ENCODE assay signal across 8 mouse cellular contexts in genomic region chr19:8983150-8983650, GRCm38 (mm10). TPM values are rescaled to one million over a fixed set of nuclear protein-coding genes. Genes with fewer than 3 reads are reported as not detected.
A peak's percentile ranks its signal among the peaks of the same experiment; 100 is the strongest.
DNase-seq lines count a peak whose midpoint lies in the region; ATAC-seq and TF ChIP-seq lines count a peak whose summit lies in the region.

No protein-coding gene starts in this region.

- no peak for ATAC-seq in midbrain, embryonic 13.5 days
- no peak for ATAC-seq in midbrain, postnatal 0 days (ENCODE audit: low FRiP score)
- ATAC-seq in intestine, embryonic 15.5 days: peak; percentile 87
- no peak for ATAC-seq in hindbrain, embryonic 11.5 days (ENCODE audit: low FRiP score)

- H3K4me3 ChIP-seq in midbrain, embryonic 13.5 days (replicated peaks): no peak overlapping the region
- H3K4me3 ChIP-seq in midbrain, postnatal 0 days (ENCODE audit: low read depth, low read length): no peak overlapping the region
- H3K4me3 ChIP-seq in embryonic facial prominence, embryonic 10.5 days: no peak overlapping the region
- H3K4me3 ChIP-seq in intestine, embryonic 15.5 days (replicated peaks): no peak overlapping the region
- no peak overlapping the region for H3K4me3 ChIP-seq in small intestine, adult 2 months (ENCODE audit: low read depth, low read length)
- no peak overlapping the region for H3K4me3 ChIP-seq in hindbrain, embryonic 11.5 days (ENCODE audit: low read depth, low read length)

- H3K9me3 ChIP-seq in midbrain, embryonic 13.5 days: no peaks in the 10 kb centered on the region
- H3K9me3 ChIP-seq in midbrain, postnatal 0 days (ENCODE audit: low read length): no peaks in the 10 kb centered on the region
- H3K9me3 ChIP-seq in embryonic facial prominence, embryonic 10.5 days: no peaks in the 10 kb centered on the region
- H3K9me3 ChIP-seq in intestine, embryonic 15.5 days: no peaks in the 10 kb centered on the region
- no peaks in the 10 kb centered on the region for H3K9me3 ChIP-seq in hindbrain, embryonic 11.5 days (ENCODE audit: control insufficient read depth, low read length)

- H3K36me3 ChIP-seq in midbrain, embryonic 13.5 days: peaks cover 33% of the 10 kb centered on the region
- H3K36me3 ChIP-seq in midbrain, postnatal 0 days (ENCODE audit: insufficient read depth, low read length): peaks cover 23% of the 10 kb centered on the region
- H3K36me3 ChIP-seq in embryonic facial prominence, embryonic 10.5 days (replicated peaks): peaks cover 37% of the 10 kb centered on the region
- peaks cover 13% of the 10 kb centered on the region for H3K36me3 ChIP-seq in intestine, embryonic 15.5 days
- peaks cover 9% of the 10 kb centered on the region for H3K36me3 ChIP-seq in small intestine, adult 2 months (ENCODE audit: control insufficient read depth, insufficient read depth, low read length)
- peaks cover 8% of the 10 kb centered on the region for H3K36me3 ChIP-seq in hindbrain, embryonic 11.5 days (ENCODE audit: control insufficient read depth, insufficient read depth, low read length)

- DNase-seq in midbrain, postnatal 0 days (ENCODE audit: low spot score): no peak
- no peak for DNase-seq in embryonic facial prominence, embryonic 10.5 days (ENCODE audit: low spot score)
- no peak for DNase-seq in right cerebral cortex, postnatal 36 days (ENCODE audit: low spot score in 2 of 2)
- DNase-seq in hindbrain, embryonic 11.5 days (ENCODE audit: low spot score): no peak
- no peak for DNase-seq in left cerebral cortex, postnatal 4 days

- H3K27me3 ChIP-seq in midbrain, embryonic 13.5 days: peaks cover 14% of the 10 kb centered on the region
- H3K27me3 ChIP-seq in midbrain, postnatal 0 days (ENCODE audit: insufficient read depth, low read length): peaks cover 5% of the 10 kb centered on the region; the same call in 1 of the 2 replicates
- H3K27me3 ChIP-seq in embryonic facial prominence, embryonic 10.5 days (replicated peaks; ENCODE audit: low read depth, poor library complexity, severe bottlenecking): peaks cover 11% of the 10 kb centered on the region
- no peaks in the 10 kb centered on the region for H3K27me3 ChIP-seq in intestine, embryonic 15.5 days (replicated peaks)
- no peaks in the 10 kb centered on the region for H3K27me3 ChIP-seq in small intestine, adult 2 months (ENCODE audit: control insufficient read depth, insufficient read depth, low read length)
- H3K27me3 ChIP-seq in hindbrain, embryonic 11.5 days (ENCODE audit: control insufficient read depth, insufficient read depth, low read length): peaks cover 4% of the 10 kb centered on the region

- H3K9ac ChIP-seq in midbrain, embryonic 13.5 days (replicated peaks): no peak overlapping the region
- H3K9ac ChIP-seq in midbrain, postnatal 0 days (replicated peaks; ENCODE audit: low read length, poor library complexity, severe bottlenecking): no peak overlapping the region
- no peak overlapping the region for H3K9ac ChIP-seq in intestine, embryonic 15.5 days
- H3K9ac ChIP-seq in hindbrain, embryonic 11.5 days (ENCODE audit: low read depth, low read length): no peak overlapping the region

- peaks cover 48% of the 10 kb centered on the region for H3K4me1 ChIP-seq in midbrain, embryonic 13.5 days (replicated peaks)
- peaks cover 10% of the 10 kb centered on the region for H3K4me1 ChIP-seq in midbrain, postnatal 0 days (ENCODE audit: insufficient read depth, low read length)
- peaks cover 39% of the 10 kb centered on the region for H3K4me1 ChIP-seq in embryonic facial prominence, embryonic 10.5 days
- peaks cover 52% of the 10 kb centered on the region for H3K4me1 ChIP-seq in intestine, embryonic 15.5 days (replicated peaks)
- H3K4me1 ChIP-seq in small intestine, adult 2 months (ENCODE audit: control insufficient read depth, insufficient read depth, insufficient read length, low read length): peaks cover 27% of the 10 kb centered on the region
- peaks cover 6% of the 10 kb centered on the region; the same call in 1 of the 2 replicates for H3K4me1 ChIP-seq in hindbrain, embryonic 11.5 days (replicated peaks; ENCODE audit: control insufficient read depth, insufficient read depth, low read length)

- H3K4me2 ChIP-seq in midbrain, embryonic 13.5 days (replicated peaks): no peak overlapping the region
- no peak overlapping the region for H3K4me2 ChIP-seq in midbrain, postnatal 0 days (ENCODE audit: low read depth, low read length, poor library complexity, severe bottlenecking)
- H3K4me2 ChIP-seq in intestine, embryonic 15.5 days (replicated peaks): no peak overlapping the region
- no peak overlapping the region for H3K4me2 ChIP-seq in hindbrain, embryonic 11.5 days (replicated peaks; ENCODE audit: low read depth, low read length)

- TF ChIP-seq POLR2A in small intestine, adult 2 months (IDR thresholded peaks at IDR 0.05; ENCODE audit: low read depth, low read length): no peak

- H3K27ac ChIP-seq in midbrain, embryonic 13.5 days: peak overlapping the region; percentile 61; the same call in 1 of the 2 replicates
- no peak overlapping the region for H3K27ac ChIP-seq in midbrain, postnatal 0 days (ENCODE audit: low read depth, low read length)
- H3K27ac ChIP-seq in embryonic facial prominence, embryonic 10.5 days (replicated peaks): peak overlapping the region; percentile 71; the same call in 1 of the 2 replicates
- H3K27ac ChIP-seq in intestine, embryonic 15.5 days: peak overlapping the region; percentile 64
- peak overlapping the region; percentile 94 for H3K27ac ChIP-seq in small intestine, adult 2 months (ENCODE audit: insufficient read depth, low read depth, low read length)
- H3K27ac ChIP-seq in hindbrain, embryonic 11.5 days (ENCODE audit: low read depth, low read length): no peak overlapping the region

- intact Hi-C loops in left cerebral cortex, postnatal 4 days (cut with DNase I): loop anchor here (5.0 kb wide), 1 partner anchor 124 kb away; no protein-coding TSS in a partner anchor

- TF ChIP-seq CTCF in midbrain, postnatal 0 days (IDR thresholded peaks at IDR 0.05): no peak
- no peak for TF ChIP-seq CTCF in small intestine, adult 2 months (IDR thresholded peaks at IDR 0.05; ENCODE audit: extremely low read depth, insufficient read length, insufficient replicate concordance, low read depth, low read length)

- 54% methylated on average over 4 of the region's 4 CpGs for WGBS in midbrain, embryonic 13.5 days
- 60% methylated on average over 4 of the region's 4 CpGs for WGBS in midbrain, postnatal 0 days
- 50% methylated on average over 4 of the region's 4 CpGs for WGBS in embryonic facial prominence, embryonic 10.5 days
- WGBS in intestine, embryonic 15.5 days: 23% methylated on average over 4 of the region's 4 CpGs
- WGBS in small intestine, adult 2 months: 13% methylated on average over 4 of the region's 4 CpGs
- WGBS in hindbrain, embryonic 11.5 days: 55% methylated on average over 4 of the region's 4 CpGs

RNA-seq across cellular contexts. Expression of gene Ahnak, which starts 5.9 kb away (rescaled TPM):
- 3.7 and 4.9 TPM in 2 replicates for polyA plus RNA-seq in midbrain, embryonic 13.5 days (2015; fragmentation: Nextera tagmentation; extraction: Ambion mirVana)
- total RNA-seq in midbrain, postnatal 0 days (2014; rRNA removed): 13.0 and 19.2 TPM in 2 replicates
- 4.4 and 5.7 TPM in 2 replicates for polyA plus RNA-seq in midbrain, postnatal 0 days (2015; fragmentation: Nextera tagmentation; extraction: Ambion mirVana)
- polyA plus RNA-seq in embryonic facial prominence, embryonic 10.5 days (2016; fragmentation: Nextera tagmentation; extraction: Ambion mirVana): 9.3 and 10.0 TPM in 2 replicates
- polyA plus RNA-seq in intestine, embryonic 15.5 days (2015; fragmentation: Nextera tagmentation; extraction: Ambion mirVana): 22.4 and 25.0 TPM in 2 replicates
- 5.1 and 14.7 TPM in 2 replicates for polyA plus RNA-seq in small intestine, adult 2 months (2012; rRNA removed)
- polyA plus RNA-seq in hindbrain, embryonic 11.5 days (2014; fragmentation: Nextera tagmentation; extraction: Ambion mirVana): 6.0 and 14.1 TPM in 2 replicates
- 10 to 100 TPM; 14.0 to 18.5 TPM for total RNA-seq in left cerebral cortex, postnatal 4 days (2021)

RNA-seq across cellular contexts. Expression of gene Eef1g, which starts 16.4 kb away (rescaled TPM):
- 334 and 335 TPM in 2 replicates for polyA plus RNA-seq in midbrain, embryonic 13.5 days (2015; fragmentation: Nextera tagmentation; extraction: Ambion mirVana)
- 496 and 583 TPM in 2 replicates for total RNA-seq in midbrain, postnatal 0 days (2014; rRNA removed)
- 258 and 265 TPM in 2 replicates for polyA plus RNA-seq in midbrain, postnatal 0 days (2015; fragmentation: Nextera tagmentation; extraction: Ambion mirVana)
- polyA plus RNA-seq in embryonic facial prominence, embryonic 10.5 days (2016; fragmentation: Nextera tagmentation; extraction: Ambion mirVana): 550 and 554 TPM in 2 replicates
- 436 and 453 TPM in 2 replicates for polyA plus RNA-seq in intestine, embryonic 15.5 days (2015; fragmentation: Nextera tagmentation; extraction: Ambion mirVana)
- 90.2 and 129 TPM in 2 replicates for polyA plus RNA-seq in small intestine, adult 2 months (2012; rRNA removed)
- polyA plus RNA-seq in hindbrain, embryonic 11.5 days (2014; fragmentation: Nextera tagmentation; extraction: Ambion mirVana): 462 and 475 TPM in 2 replicates
- total RNA-seq in left cerebral cortex, postnatal 4 days (2021): 100 to 1,000 TPM; 385 to 398 TPM

RNA-seq across cellular contexts. Expression of gene Tut1, which starts 29.6 kb away (rescaled TPM):
- 32.4 and 32.6 TPM in 2 replicates for polyA plus RNA-seq in midbrain, embryonic 13.5 days (2015; fragmentation: Nextera tagmentation; extraction: Ambion mirVana)
- 18.1 and 19.0 TPM in 2 replicates for total RNA-seq in midbrain, postnatal 0 days (2014; rRNA removed)
- 15.1 and 18.4 TPM in 2 replicates for polyA plus RNA-seq in midbrain, postnatal 0 days (2015; fragmentation: Nextera tagmentation; extraction: Ambion mirVana)
- polyA plus RNA-seq in embryonic facial prominence, embryonic 10.5 days (2016; fragmentation: Nextera tagmentation; extraction: Ambion mirVana): 45.2 and 47.8 TPM in 2 replicates
- polyA plus RNA-seq in intestine, embryonic 15.5 days (2015; fragmentation: Nextera tagmentation; extraction: Ambion mirVana): 29.7 and 30.4 TPM in 2 replicates
- 5.6 and 13.2 TPM in 2 replicates for polyA plus RNA-seq in small intestine, adult 2 months (2012; rRNA removed)
- 23.7 and 27.8 TPM in 2 replicates for polyA plus RNA-seq in hindbrain, embryonic 11.5 days (2014; fragmentation: Nextera tagmentation; extraction: Ambion mirVana)
- total RNA-seq in left cerebral cortex, postnatal 4 days (2021): 10 to 100 TPM; 17.5 to 20.0 TPM

RNA-seq across cellular contexts. Expression of gene Mta2, which starts 41.5 kb away (rescaled TPM):
- 149 and 153 TPM in 2 replicates for polyA plus RNA-seq in midbrain, embryonic 13.5 days (2015; fragmentation: Nextera tagmentation; extraction: Ambion mirVana)
- 64.3 and 65.6 TPM in 2 replicates for total RNA-seq in midbrain, postnatal 0 days (2014; rRNA removed)
- polyA plus RNA-seq in midbrain, postnatal 0 days (2015; fragmentation: Nextera tagmentation; extraction: Ambion mirVana): 73.6 and 77.9 TPM in 2 replicates
- 212 and 216 TPM in 2 replicates for polyA plus RNA-seq in embryonic facial prominence, embryonic 10.5 days (2016; fragmentation: Nextera tagmentation; extraction: Ambion mirVana)
- 130 and 139 TPM in 2 replicates for polyA plus RNA-seq in intestine, embryonic 15.5 days (2015; fragmentation: Nextera tagmentation; extraction: Ambion mirVana)
- 15.0 and 21.7 TPM in 2 replicates for polyA plus RNA-seq in small intestine, adult 2 months (2012; rRNA removed)
- polyA plus RNA-seq in hindbrain, embryonic 11.5 days (2014; fragmentation: Nextera tagmentation; extraction: Ambion mirVana): 45.6 and 52.3 TPM in 2 replicates
- 10 to 100 TPM; 75.4 to 79.6 TPM for total RNA-seq in left cerebral cortex, postnatal 4 days (2021)

RNA-seq across cellular contexts. Expression of gene Eml3, which starts 53.8 kb away (rescaled TPM):
- polyA plus RNA-seq in midbrain, embryonic 13.5 days (2015; fragmentation: Nextera tagmentation; extraction: Ambion mirVana): 8.7 and 9.2 TPM in 2 replicates
- total RNA-seq in midbrain, postnatal 0 days (2014; rRNA removed): 6.3 and 9.3 TPM in 2 replicates
- polyA plus RNA-seq in midbrain, postnatal 0 days (2015; fragmentation: Nextera tagmentation; extraction: Ambion mirVana): 8.7 and 9.0 TPM in 2 replicates
- polyA plus RNA-seq in embryonic facial prominence, embryonic 10.5 days (2016; fragmentation: Nextera tagmentation; extraction: Ambion mirVana): 28.9 and 30.1 TPM in 2 replicates
- polyA plus RNA-seq in intestine, embryonic 15.5 days (2015; fragmentation: Nextera tagmentation; extraction: Ambion mirVana): 24.2 and 28.4 TPM in 2 replicates
- polyA plus RNA-seq in small intestine, adult 2 months (2012; rRNA removed): 18.4 and 32.2 TPM in 2 replicates
- polyA plus RNA-seq in hindbrain, embryonic 11.5 days (2014; fragmentation: Nextera tagmentation; extraction: Ambion mirVana): 6.5 and 7.8 TPM in 2 replicates
- total RNA-seq in left cerebral cortex, postnatal 4 days (2021): 10 to 100 TPM in 1 of 2 experiments, 1 to 10 TPM in 1; 9.4 to 11.6 TPM

Comparison
In these comparisons a context has a peak if more than half of its experiments do, and no peak if none do; other contexts are left out.
1. H3K27ac ChIP-seq: peak in midbrain, embryonic 13.5 days (single experiment), embryonic facial prominence, embryonic 10.5 days (single experiment), intestine, embryonic 15.5 days (single experiment) and small intestine, adult 2 months (single experiment); none in midbrain, postnatal 0 days (single experiment) and hindbrain, embryonic 11.5 days (single experiment).